Mouse (Mus musculus) adrenal gland, postnatal 14 days (tissue): ENCODE measurements around the gene Gtpbp1. TPM values are rescaled to one million over a fixed set of nuclear protein-coding genes. Genes with fewer than 3 reads are reported as not detected.
A peak's percentile ranks its signal among the peaks of the same experiment; 100 is the strongest.

Source experiments
- DNase-seq: peaks from one replicate; pipeline ENCODE4 v3.0.0; 2021; ENCODE audit warnings: mixed read lengths
- total RNA-seq: library from RNA; stranded (reverse); gene quantifications from 2 replicates; pipeline ENCODE4 v1.2.3, GENCODE M21; 2021

Gene Gtpbp1
- total RNA-seq, 1 experiment from 2014 or later = 26.1 TPM

DNA sequence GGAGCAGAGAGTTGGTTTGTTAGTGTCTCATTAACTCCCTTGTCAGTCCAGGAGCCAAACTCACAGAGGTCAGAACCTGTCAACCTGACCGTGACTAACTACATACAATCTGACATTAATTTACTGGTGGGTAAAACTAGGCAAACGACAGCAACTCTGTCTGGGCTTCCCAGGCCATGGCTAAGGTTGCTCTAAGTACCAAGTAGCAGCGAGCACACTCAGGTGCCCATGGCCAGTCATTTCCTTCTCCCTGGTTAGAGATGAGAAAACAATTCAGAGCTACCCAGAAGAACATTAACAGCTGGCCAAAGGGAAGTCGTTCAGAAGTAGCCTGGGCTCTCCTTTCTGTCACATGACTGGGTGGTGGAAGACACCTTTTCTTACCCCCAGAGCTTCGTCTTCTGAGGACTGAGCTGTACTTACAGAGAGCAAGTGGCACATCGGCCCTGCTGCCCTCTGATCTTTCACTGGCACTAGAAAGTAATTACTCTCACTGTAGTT is 5.5 kb upstream of the Gtpbp1 start:
- no peak for DNase-seq

DNA sequence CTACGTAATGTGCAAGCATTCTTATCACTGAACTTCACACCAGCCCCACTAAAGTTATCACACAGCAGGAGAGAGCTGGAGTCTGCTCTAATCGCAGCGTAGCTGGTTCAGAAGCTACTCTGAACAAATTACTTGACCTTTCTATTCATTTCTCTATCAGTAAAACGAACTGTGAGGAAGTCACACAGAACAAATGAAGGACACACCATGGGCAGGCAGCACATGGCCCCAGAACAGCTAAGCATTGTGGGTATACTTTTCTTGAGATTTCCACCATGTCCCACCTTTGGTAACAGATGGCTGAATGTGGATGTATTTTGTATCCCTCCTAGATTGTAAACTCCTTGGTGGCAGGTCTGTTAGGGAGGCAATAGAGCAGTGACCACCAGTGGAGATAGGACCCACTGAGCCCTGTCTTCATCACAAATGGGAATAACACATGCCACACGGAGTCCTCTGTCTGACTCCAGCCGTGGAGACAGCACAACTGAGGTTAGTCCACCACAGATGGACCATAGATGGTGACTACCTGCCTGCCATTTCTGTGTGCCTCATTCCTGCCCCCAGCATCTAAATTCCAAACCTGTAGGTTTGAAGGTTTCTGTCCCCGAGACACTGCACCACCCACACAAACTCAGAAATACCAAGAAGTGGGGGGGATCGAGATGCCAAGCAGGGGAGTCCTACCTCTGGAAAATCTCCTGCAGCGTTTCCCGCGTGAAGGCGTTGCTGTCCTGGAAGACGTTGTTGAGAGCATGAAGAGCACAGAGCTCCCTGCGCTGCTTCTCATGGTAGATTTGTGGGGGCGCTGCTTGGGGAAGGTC is 4.4 kb upstream of the Gtpbp1 start:
- no peak for DNase-seq

- DNase-seq = peak; percentile 64
Measured at GRCm38 (mm10) chr15:79687175-79687574, 3.5 kb upstream of the Gtpbp1 start.

DNA sequence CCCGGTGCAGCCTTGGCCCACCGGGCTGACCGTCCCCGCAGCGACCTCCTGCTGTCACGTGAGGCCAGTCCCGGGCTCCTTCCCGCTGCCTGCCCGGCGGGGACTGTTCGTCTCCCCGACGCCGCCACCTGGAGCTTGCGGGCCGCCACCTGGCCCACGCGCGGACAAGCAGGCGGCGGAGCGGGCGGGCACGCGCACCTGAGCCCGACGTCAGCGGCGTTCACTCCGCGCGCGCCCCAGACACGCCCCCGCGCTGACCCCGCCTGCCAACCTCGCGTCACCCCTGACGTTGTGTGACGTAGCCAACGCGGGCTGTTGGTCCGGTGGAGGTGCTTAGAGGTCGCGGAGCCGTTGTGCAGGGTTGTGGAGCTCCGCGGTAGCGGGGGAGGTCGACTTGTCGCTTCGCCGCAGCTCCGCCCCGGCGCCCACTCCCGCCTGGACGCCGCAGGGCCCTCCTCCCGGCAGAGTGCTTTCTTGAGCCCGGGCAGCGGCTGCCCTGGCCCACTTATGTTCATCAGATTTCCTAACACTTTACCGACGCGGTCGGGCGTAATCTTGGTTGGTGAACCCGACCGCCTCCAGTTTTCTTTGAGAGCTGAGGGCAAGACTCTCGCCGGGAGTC is 2.9 kb upstream of the Gtpbp1 start, which contains the start of gene Josd1:
Josd1 (minus strand) TSS at position 274 of the 622 bp plus-strand sequence.
- DNase-seq = peak; percentile 98

DNA sequence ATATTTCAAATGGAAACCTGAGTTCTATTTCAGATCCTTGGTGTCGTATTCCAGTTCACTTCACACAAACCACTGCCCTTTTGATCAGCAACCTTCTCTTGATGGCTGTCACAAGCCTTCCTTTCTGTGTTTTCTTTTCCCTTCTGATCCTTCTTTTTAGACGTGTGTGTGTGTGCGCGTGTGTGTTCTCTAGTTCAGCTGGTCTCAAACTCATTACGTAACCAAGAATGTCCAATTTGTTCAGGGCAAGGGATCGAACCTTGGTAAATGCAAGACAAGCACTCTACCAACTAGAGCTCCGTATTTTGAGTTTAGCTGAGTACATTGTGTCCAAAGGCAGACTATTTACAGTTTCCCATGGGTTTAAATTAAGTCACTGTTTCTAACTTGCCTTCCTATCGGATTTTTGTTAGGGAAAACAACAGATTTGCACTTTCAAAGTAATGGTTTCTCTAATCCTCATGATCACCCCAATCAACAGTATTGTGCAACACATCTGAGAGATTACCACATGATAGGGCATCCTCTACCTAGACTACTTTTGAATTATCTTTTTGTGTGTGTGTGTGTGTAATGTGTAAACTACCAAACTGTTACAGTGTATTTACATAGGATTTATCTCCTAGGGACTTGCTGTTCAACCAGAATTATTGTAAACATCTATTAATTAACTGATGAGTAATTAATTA is 2.2 kb upstream of the Gtpbp1 start:
- DNase-seq = no peak

- no peak for DNase-seq
Measured at GRCm38 (mm10) chr15:79689662-79690425, 801 bp upstream of the Gtpbp1 start.

DNA sequence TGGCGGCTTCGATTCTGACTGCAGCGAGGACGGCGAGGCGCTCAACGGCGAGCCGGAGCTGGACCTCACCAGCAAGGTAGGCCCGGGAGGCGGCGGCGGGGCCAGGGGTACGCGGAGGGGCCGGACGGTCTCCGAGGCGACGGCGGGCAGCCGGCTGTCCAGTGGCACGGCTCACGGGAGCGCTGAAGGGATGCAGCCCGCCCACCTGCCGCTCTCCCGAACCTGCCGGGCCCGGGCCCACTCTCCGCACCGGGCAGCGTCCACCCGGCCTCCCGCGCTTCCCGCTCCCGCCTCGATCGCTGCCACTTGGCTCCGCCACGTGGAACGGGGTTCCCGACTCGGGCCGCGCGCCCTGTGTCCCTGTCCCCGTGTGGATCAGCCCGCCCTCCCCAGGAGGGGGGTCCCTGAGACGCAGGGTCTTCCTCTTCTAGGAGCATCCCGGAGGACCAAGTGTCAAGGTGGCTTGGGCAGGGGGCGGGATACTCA is 421 bp downstream of the Gtpbp1 start:
- DNase-seq = no peak

- DNase-seq = no peak
Measured at GRCm38 (mm10) chr15:79692334-79692733, 1.7 kb downstream of the Gtpbp1 start.

GRCm38 (mm10) chr15:79693740-79694139 is 3.1 kb downstream of the Gtpbp1 start:
- no peak for DNase-seq

GRCm38 (mm10) chr15:79694512-79694911 is 3.9 kb downstream of the Gtpbp1 start:
- DNase-seq = no peak

DNA sequence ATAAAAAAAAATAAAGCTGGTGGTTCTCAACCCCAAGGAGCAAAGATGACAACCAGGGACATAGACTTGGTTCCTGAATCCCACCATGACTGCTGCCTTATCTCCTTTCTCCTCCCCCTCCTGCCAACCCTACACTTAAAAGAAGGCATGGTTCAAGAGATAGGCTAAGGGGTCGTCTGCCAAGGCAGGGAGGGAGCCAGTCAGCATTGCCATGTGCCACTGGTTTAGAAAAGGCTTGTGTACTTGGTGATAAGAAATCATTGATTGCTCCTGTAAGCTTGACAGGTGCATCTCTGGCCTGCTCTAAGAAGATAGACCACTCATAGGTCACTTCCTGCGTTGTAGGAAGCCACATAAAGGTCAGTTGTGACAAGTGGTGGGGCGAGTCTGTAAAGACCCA is 4.9 kb downstream of the Gtpbp1 start:
- no peak for DNase-seq

GRCm38 (mm10) chr15:79696508-79696907 is 5.9 kb downstream of the Gtpbp1 start:
- no peak for DNase-seq

DNA sequence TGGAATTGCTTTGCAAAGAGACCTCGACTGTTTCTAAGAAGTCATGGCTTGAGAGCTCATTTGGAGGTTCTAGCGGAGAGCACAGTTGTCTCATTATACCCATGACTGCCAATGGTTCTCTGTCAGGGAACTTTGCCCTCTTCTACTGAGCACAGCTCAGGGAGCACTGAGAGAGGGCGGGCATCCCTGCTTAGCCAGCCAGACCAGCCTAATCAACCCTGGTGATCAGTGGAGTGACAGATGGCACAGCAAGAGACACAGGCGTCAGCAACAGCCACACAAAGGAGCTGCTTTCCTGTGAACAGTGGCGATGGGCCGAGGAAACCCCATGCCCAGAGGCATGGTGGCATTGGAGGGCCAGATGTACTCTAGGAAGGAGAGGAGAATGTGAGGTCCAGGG is 6.4 kb downstream of the Gtpbp1 start:
- no peak for DNase-seq

DNA sequence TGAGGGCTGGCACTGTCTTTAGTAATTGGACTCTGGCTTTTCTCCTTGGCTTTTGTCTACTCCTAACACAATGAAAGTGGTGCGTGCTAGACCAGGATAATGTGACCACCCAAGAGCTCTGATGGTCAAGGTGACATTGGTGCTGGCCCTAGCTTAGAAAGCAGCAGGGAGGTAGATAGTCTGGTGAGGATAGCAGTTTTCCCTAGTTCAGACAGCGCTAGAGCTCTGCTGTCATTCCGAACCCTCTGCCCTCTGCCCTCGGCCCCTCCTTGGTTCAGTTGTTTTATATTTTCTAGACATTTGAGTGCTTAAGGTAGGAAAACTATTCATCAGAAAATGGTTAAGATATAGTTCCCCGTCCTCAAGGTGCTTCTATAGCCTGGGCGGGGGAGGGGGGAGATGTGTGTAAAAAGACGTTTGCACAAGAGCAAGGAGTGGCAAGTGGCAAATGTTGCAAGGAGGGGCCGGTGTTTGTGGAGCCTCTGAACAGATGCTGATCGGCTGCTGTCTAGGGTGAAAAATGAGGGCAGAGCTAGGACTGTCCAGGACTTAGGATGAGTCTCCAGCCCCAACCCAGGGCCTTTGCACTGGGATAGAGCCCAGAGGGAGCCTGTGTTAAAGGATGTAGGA is 7.0 kb downstream of the Gtpbp1 start:
- DNase-seq = no peak

- DNase-seq = no peak
Measured at GRCm38 (mm10) chr15:79706603-79707214, 16.1 kb downstream of the Gtpbp1 start.

DNA sequence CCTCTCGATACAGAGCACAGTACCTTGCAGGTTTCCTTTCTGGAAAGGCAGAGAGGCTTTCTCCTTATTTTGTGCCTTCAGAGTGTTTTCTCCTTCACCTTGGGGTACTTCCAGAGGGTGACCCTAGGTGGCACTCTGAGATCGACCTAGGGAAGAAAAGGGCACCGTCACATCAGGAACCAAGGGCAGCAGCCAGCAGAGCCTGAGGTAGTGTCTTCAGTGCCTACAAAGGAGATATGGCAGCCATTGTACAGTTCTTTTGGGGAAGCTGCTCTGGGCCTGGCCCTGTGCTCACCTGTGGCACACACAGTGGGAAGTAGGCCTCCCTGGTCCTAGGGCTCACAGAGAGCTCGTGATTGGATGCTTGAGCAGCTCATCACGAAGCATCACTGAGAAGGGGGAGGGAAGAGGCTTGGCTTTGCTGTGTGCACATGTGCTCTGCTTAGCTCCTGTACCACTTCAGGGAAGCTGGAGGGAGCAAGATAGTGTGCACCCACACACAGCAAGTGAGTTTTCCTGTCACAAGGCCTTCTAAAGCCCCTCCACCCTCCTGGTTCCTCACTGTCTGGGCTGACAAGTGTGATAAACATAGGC is 17.7 kb downstream of the Gtpbp1 start:
- no peak for DNase-seq

- DNase-seq = no peak
Measured at GRCm38 (mm10) chr15:79715646-79716045, 25.0 kb downstream of the Gtpbp1 start.

GRCm38 (mm10) chr15:79716710-79717109 is 26.1 kb downstream of the Gtpbp1 start:
- no peak for DNase-seq

- no peak for DNase-seq
Measured at GRCm38 (mm10) chr15:79720267-79720666, 29.6 kb downstream of the Gtpbp1 start.

- DNase-seq = no peak
Measured at GRCm38 (mm10) chr15:79720796-79721195, 30.2 kb downstream of the Gtpbp1 start.

DNA sequence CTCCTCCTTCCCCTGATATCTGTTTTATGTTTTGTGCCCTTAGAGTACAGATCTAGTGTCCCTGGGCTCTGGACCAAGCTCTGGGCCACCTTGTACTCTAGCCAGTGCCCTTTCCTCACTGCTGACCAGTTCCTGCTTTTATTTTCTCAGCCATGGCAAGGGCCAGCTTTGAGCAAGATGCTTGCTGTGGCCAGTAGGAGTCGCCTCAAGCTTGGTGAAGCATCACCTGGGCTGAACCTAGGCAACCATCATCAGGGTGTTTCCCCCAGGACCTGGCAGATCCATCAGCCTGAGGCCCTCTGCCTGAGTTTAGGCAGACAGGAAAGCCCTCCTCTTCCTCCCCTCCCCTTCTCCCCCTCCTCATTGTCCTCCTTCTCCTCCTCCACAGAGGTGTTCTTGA is 32.8 kb downstream of the Gtpbp1 start:
- DNase-seq = peak; percentile 75
